Mouse (Mus musculus) forebrain, embryonic 12.5 days (tissue): ENCODE measurements at regions not wholly inside any gene's neighbourhood (a gene's known extent, or its start where the extent isn't known, plus 50 kb on each side); places are given as distances from the start of the nearest gene placed in this dataset.

Source experiments
- ATAC-seq: fragments of 200-750 bp; cut with Nextera tagmentation; 2 replicates; pipeline ENCODE4 v1.8.0; 2017; ENCODE audit warnings: moderate TSS enrichment; ENCODE audit not compliant: low FRiP score
- H3K27ac ChIP-seq: fragments of 300-500 bp; sonication (generic); 2 replicates; pipeline ENCODE4 v1.5.1; 2016; ENCODE audit warnings: mild to moderate bottlenecking
- H3K27me3 ChIP-seq: fragments of 300-500 bp; sonication (generic); 2 replicates; pipeline ENCODE4 v1.6.1; 2016; ENCODE audit warnings: mild to moderate bottlenecking
- H3K36me3 ChIP-seq: fragments of 300-500 bp; sonication (generic); replicated peaks from 2 replicates; pipeline ENCODE4 v1.6.1; 2016; ENCODE audit warnings: mild to moderate bottlenecking
- H3K4me1 ChIP-seq: fragments of 300-500 bp; sonication (generic); 2 replicates; pipeline ENCODE4 v1.6.1; 2016
- H3K4me2 ChIP-seq: fragments of 300-500 bp; sonication (generic); 2 replicates; pipeline ENCODE4 v1.6.1; 2016; ENCODE audit warnings: mild to moderate bottlenecking, moderate library complexity
- H3K4me3 ChIP-seq: fragments of 300-500 bp; sonication (generic); replicated peaks from 2 replicates; pipeline ENCODE4 v1.5.1; 2016; ENCODE audit warnings: mild to moderate bottlenecking
- H3K9ac ChIP-seq: fragments of 300-500 bp; sonication (generic); 2 replicates; pipeline ENCODE4 v1.6.1; 2016; ENCODE audit warnings: mild to moderate bottlenecking
- H3K9me3 ChIP-seq: fragments of 300-500 bp; sonication (generic); 2 replicates; pipeline ENCODE4 v1.6.1; 2016
- WGBS: fragments of 180-500 bp; shearing (Covaris S2); methylation state at CpG from one replicate; pipeline ENCODE4 v1.1.7; 2016; 5-methylcytosine and 5-hydroxymethylcytosine counted together

DNA sequence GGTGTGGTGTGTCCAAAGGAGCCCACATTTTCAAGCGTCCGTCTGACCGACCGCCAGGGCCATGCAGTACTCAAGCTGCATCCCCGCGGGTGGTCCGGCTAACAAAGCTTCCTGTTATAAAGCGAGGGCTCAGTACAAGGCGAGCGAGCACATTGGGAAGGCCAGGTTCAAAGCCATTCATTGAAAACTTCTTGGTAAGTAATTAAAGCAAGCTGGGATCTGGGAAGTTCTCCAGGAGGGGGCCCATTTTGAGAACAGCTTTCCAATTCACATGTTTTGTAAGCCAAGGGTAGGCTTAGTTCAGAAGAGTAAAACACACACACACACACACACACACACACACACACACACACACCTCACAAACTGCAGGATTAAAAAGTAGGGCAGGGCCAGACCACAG is 57.3 kb upstream of the Prep start:
- Histone ChIP-seq H3K9ac (no peak overlapping the region), H3K27ac (no peak overlapping the region), H3K27me3 (peaks cover 39% of the 10 kb centered on the region), H3K36me3 (no peaks in the 10 kb centered on the region), H3K4me2 (no peak overlapping the region), H3K4me3 (no peak overlapping the region), H3K4me1 (peaks cover 8% of the 10 kb centered on the region), H3K9me3 (no peaks in the 10 kb centered on the region)
- 7% methylated on average over 10 of the region's 10 CpGs for WGBS
- peak; percentile 89 for ATAC-seq

DNA sequence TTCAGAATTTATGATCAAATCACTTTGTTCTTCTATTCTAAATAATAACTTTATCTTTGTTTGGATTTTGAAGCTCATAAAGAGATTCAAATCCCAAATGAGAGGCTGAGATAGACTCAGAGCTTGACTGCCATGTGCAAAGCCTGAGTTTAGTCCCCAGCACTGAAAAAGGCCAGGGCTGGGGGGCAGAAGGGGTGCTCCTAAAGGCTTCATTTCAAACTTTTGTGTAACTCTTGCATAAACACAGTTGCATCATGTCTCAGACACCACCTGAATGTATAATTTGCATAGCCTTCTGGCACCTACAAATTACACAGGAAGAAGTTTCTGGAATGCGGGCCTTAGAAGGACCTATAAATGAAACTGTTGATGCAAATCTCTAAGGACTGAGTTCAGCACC is 57.8 kb upstream of the Prep start:
- no peak overlapping the region for H3K4me3 ChIP-seq
- peaks cover 39% of the 10 kb centered on the region for H3K27me3 ChIP-seq
- ATAC-seq: no peak; the same call in 1 of the 2 replicates
- H3K4me1 ChIP-seq: peaks cover 8% of the 10 kb centered on the region
- H3K4me2 ChIP-seq: no peak overlapping the region
- no peaks in the 10 kb centered on the region for H3K36me3 ChIP-seq
- no peak overlapping the region for H3K9ac ChIP-seq
- H3K9me3 ChIP-seq: no peaks in the 10 kb centered on the region
- H3K27ac ChIP-seq: no peak overlapping the region
- 66% methylated on average over 1 of the region's 1 CpGs for WGBS

- WGBS: 69% methylated on average over 9 of the region's 9 CpGs
These were observed 62.9 kb upstream of the Prep start for GRCm38 (mm10) chr10:45004037-45004653.

GRCm38 (mm10) chr10:45003344-45003681 is 63.7 kb upstream of the Prep start:
- peaks cover 13% of the 10 kb centered on the region for H3K4me1 ChIP-seq
- no peak overlapping the region for H3K9ac ChIP-seq
- H3K4me3 ChIP-seq: no peak overlapping the region
- H3K27ac ChIP-seq: no peak overlapping the region
- H3K27me3 ChIP-seq: peaks cover 39% of the 10 kb centered on the region
- H3K9me3 ChIP-seq: no peaks in the 10 kb centered on the region
- H3K36me3 ChIP-seq: no peaks in the 10 kb centered on the region
- WGBS: 55% methylated on average over 2 of the region's 2 CpGs
- H3K4me2 ChIP-seq: no peak overlapping the region
- ATAC-seq: no peak

More at GRCm38 (mm10) chr10:45004037-45004653, 62.9 kb upstream of the Prep start:
- Histone ChIP-seq H3K4me1 (peaks cover 8% of the 10 kb centered on the region), H3K36me3 (no peaks in the 10 kb centered on the region), H3K9me3 (no peaks in the 10 kb centered on the region), H3K27me3 (peaks cover 34% of the 10 kb centered on the region), H3K4me2 (no peak overlapping the region), H3K4me3 (no peak overlapping the region), H3K9ac (no peak overlapping the region), H3K27ac (no peak overlapping the region)
- ATAC-seq: no peak

DNA sequence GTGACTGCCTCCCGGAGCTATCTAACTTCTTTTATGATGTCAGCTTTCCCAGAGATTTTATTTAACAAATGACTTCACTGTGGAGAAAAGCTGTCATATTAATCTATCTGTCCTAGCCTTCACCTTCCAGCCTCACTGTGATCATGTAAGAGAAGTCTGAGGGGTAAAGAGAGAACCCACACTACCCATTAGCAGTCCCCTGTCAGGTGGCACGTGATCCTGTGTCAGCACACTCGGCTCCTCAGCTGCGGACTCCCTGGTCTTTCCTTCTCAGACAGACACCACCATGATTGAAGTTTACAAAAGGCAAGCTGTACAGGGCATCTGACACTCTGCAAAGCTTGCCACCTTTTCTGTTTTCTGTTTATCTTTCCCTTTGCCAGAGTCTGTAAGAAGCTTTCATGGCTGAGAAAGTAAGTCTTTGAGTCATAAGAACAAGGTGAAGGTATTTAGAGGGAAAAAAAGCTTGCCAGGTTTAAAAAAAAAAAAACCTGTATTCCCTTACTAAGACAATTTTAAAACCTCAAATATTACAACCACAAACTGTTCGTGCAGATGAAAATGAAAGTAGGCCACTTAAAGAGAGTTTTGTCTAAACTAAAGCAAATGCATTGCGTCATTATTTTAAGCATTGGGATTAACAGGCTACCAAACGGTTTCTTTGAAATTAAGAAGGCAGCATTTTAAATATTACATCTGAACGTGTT is 64.2 kb upstream of the Prep start:
- H3K4me1 ChIP-seq: peaks cover 18% of the 10 kb centered on the region
- no peak for ATAC-seq
- H3K27me3 ChIP-seq: peaks cover 39% of the 10 kb centered on the region
- H3K27ac ChIP-seq: no peak overlapping the region
- H3K4me3 ChIP-seq: no peak overlapping the region
- WGBS: 69% methylated on average over 8 of the region's 8 CpGs
- H3K9ac ChIP-seq: no peak overlapping the region
- no peak overlapping the region for H3K4me2 ChIP-seq
- no peaks in the 10 kb centered on the region for H3K9me3 ChIP-seq
- H3K36me3 ChIP-seq: no peaks in the 10 kb centered on the region

DNA sequence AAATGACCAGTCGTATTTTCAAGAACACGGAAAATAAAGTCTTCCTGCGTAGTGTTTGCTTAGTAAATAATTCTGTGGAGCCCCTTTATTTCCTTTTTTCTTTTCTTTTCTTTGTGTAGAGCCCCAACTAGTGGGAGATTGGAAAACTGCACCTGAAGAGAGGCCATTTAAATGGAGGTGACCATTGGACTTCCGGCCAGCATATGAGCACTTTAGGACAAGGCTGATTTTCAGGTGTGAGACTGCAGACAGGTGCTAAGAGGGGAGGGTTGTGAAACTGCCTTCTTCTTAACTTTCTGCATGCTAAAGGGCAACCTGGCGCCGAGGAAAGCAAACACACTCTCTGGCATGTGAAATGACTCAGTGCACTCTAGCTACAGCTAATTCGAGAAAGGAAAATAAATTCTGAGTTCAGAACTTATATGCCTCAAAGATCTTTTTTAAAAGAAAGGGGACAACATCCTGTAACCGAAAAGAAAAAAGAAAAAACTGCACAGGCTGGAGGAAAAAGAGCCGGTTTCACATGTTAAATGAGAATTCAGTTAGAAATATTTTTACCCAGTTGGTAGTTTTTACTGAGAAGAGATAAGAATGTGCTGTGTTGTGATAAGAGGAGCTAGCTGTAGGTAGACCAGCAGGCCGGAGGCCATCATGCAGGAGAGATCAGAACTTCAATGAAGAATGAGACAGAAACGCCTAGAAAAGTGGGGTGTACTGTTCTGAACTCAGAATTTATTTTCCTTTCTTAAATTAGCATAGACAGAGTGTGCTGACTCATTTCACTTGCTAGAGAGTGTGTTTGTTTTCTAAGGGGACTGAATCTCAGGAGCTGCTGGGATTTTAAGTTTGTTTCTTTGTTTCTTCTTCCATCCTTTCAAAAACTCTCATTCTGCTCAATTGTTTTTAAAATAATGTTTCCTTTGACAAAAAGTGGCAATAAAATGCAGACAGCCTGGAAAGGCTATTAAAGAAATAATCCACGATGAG is 65.8 kb upstream of the Prep start:
- peak; percentile 62 for ATAC-seq
- H3K4me2 ChIP-seq: peak overlapping the region; percentile 60

GRCm38 (mm10) chr10:45000027-45000840 is 66.8 kb upstream of the Prep start:
- peak; percentile 47 for ATAC-seq
- Histone ChIP-seq H3K4me3 (peak overlapping the region; percentile 33), H3K27me3 (peaks cover 38% of the 10 kb centered on the region), H3K36me3 (no peaks in the 10 kb centered on the region), H3K9me3 (no peaks in the 10 kb centered on the region), H3K4me1 (peaks cover 32% of the 10 kb centered on the region), H3K9ac (peak overlapping the region; percentile 56), H3K4me2 (peak overlapping the region; percentile 60), H3K27ac (peak overlapping the region; percentile 50; the same call in 1 of the 2 replicates)
- 13% methylated on average over 18 of the region's 18 CpGs for WGBS

More for the DNA sequence above, 65.8 kb upstream of the Prep start:
- peak overlapping the region; percentile 56 for H3K9ac ChIP-seq
- H3K36me3 ChIP-seq: no peaks in the 10 kb centered on the region
- H3K27ac ChIP-seq: peak overlapping the region; percentile 50; the same call in 1 of the 2 replicates
- peaks cover 27% of the 10 kb centered on the region for H3K4me1 ChIP-seq
- peak overlapping the region; percentile 33 for H3K4me3 ChIP-seq
- 51% methylated on average over 12 of the region's 12 CpGs for WGBS
- H3K27me3 ChIP-seq: peaks cover 40% of the 10 kb centered on the region
- no peaks in the 10 kb centered on the region for H3K9me3 ChIP-seq

DNA sequence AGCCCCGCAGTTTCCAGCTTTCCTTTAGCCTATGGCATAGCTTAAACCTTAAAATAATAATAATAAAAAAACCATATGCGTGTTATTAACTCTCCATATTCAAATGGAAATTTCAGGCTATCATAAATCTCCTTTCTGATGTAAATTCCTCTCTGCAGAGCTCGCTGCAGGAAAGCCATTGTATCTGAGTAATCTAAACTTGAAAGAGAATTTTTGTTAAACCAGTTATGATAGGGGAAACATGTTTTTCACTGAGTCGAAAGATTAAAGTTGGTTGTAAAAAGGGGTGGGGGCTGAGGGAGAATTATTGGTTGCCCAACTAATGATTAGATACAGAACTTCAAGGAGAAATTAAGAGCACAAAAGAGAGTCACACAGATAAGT is 69.1 kb upstream of the Prep start:
- peaks cover 48% of the 10 kb centered on the region for H3K4me1 ChIP-seq
- peak overlapping the region; percentile 47 for H3K4me2 ChIP-seq
- no peak overlapping the region for H3K9ac ChIP-seq
- no peak overlapping the region for H3K27ac ChIP-seq
- H3K27me3 ChIP-seq: peaks cover 41% of the 10 kb centered on the region
- 3% methylated on average over 4 of the region's 4 CpGs for WGBS
- no peaks in the 10 kb centered on the region for H3K36me3 ChIP-seq
- peak overlapping the region; percentile 19 for H3K4me3 ChIP-seq
- ATAC-seq: no peak
- H3K9me3 ChIP-seq: no peaks in the 10 kb centered on the region

- no peak overlapping the region for H3K27ac ChIP-seq
- no peaks in the 10 kb centered on the region for H3K9me3 ChIP-seq
- WGBS: 2% methylated on average over 13 of the region's 14 CpGs
- H3K4me2 ChIP-seq: peak overlapping the region; percentile 47
- H3K27me3 ChIP-seq: peaks cover 37% of the 10 kb centered on the region
- ATAC-seq: peak; percentile 31; the same call in 1 of the 2 replicates
- H3K4me1 ChIP-seq: peaks cover 48% of the 10 kb centered on the region
- H3K9ac ChIP-seq: 0 out of 2 replicates have a peak overlapping the region, but pooled peaks have one; percentile 17
- H3K4me3 ChIP-seq: peak overlapping the region; percentile 19
- H3K36me3 ChIP-seq: no peaks in the 10 kb centered on the region
These were observed 69.7 kb upstream of the Prep start for GRCm38 (mm10) chr10:44997184-44997905.

DNA sequence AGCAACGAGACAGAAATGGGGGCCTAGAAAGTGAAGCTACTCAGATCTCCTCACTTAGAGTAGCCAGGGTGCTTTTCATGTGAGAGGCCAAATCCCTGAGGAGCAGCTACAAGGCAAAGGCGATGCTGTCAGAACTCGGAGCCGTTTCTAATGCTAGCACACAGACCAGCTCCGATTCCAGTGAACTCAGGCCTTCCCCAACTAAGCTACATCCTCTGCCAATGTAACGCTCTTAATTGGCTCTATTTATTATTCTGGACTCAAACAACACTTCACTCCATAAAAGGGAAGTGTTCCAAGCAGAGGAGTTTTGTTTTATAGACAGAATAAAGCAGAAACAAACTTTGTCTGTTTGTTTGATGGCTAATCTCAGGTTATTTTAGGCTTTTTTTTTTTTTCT is 71.2 kb upstream of the Prep start:
- Histone ChIP-seq H3K4me2 (no peak overlapping the region), H3K9ac (no peak overlapping the region), H3K9me3 (no peaks in the 10 kb centered on the region), H3K27me3 (peaks cover 32% of the 10 kb centered on the region; the same call in 1 of the 2 replicates), H3K4me3 (no peak overlapping the region), H3K4me1 (peaks cover 48% of the 10 kb centered on the region), H3K36me3 (no peaks in the 10 kb centered on the region), H3K27ac (no peak overlapping the region)
- WGBS: 51% methylated on average over 6 of the region's 6 CpGs
- ATAC-seq: no peak
